Mouse (Mus musculus): Measurements from ENCODE around the gene Pakap.

- no peak for TF ChIP-seq CTCF (IDR thresholded peaks at IDR 0.05; ENCODE audit: borderline replicate concordance, extremely low read depth, insufficient read depth, insufficient read length)
- TF ChIP-seq POLR2A (IDR thresholded peaks at IDR 0.05; ENCODE audit: borderline replicate concordance, extremely low read depth, insufficient read depth, insufficient read length, poor library complexity, severe bottlenecking) = no peak
Observed at GRCm38 (mm10) chr4:57919494-57920423, 351.8 kb downstream of the Pakap start.
